Mouse (Mus musculus) T-helper 2 cell (primary cell): ENCODE measurements around the gene Arid1b.

Source experiments
- in situ Hi-C: fragments of 300-600 bp; cut with MboI, MseI; formaldehyde crosslinking; loops from one replicate; pipeline ENCODE4 v1.15.1; 2025; ENCODE audit warnings: high pct_unique_total_duplicates

Arid1b gene

GRCm38 (mm10) chr17:5150660-5151063, 156.5 kb downstream of the Arid1b start:
- in situ Hi-C loops = no loop called here

- in situ Hi-C loops = no loop called here
Measured at GRCm38 (mm10) chr17:5151852-5152251, 157.7 kb downstream of the Arid1b start.

- in situ Hi-C loops = no loop called here
Measured at GRCm38 (mm10) chr17:5153461-5153860, 159.3 kb downstream of the Arid1b start.

GRCm38 (mm10) chr17:5154322-5154721, 160.2 kb downstream of the Arid1b start:
- in situ Hi-C loops = no loop called here

GRCm38 (mm10) chr17:5157609-5158008, 163.5 kb downstream of the Arid1b start:
- in situ Hi-C loops = no loop called here

GRCm38 (mm10) chr17:5162525-5162924, 168.4 kb downstream of the Arid1b start:
- in situ Hi-C loops = no loop called here

GRCm38 (mm10) chr17:5163251-5163826, 169.2 kb downstream of the Arid1b start:
- in situ Hi-C loops = no loop called here

GRCm38 (mm10) chr17:5164794-5165193, 170.7 kb downstream of the Arid1b start:
- in situ Hi-C loops = no loop called here

GRCm38 (mm10) chr17:5165201-5165825, 171.2 kb downstream of the Arid1b start:
- in situ Hi-C loops = no loop called here

- in situ Hi-C loops = no loop called here
Measured at GRCm38 (mm10) chr17:5166175-5166574, 172.0 kb downstream of the Arid1b start.

- in situ Hi-C loops = no loop called here
Measured at GRCm38 (mm10) chr17:5168046-5168445, 173.9 kb downstream of the Arid1b start.

GRCm38 (mm10) chr17:5168640-5169039, 174.5 kb downstream of the Arid1b start:
- in situ Hi-C loops = no loop called here

GRCm38 (mm10) chr17:5170321-5170720, 176.2 kb downstream of the Arid1b start:
- in situ Hi-C loops = loop anchor here (10.0 kb wide), 1 partner anchor 794 kb away; no protein-coding TSS in a partner anchor

- in situ Hi-C loops = loop anchor here (10.0 kb wide), 1 partner anchor 793 kb away; no protein-coding TSS in a partner anchor
Measured at GRCm38 (mm10) chr17:5171467-5171866, 177.3 kb downstream of the Arid1b start.

- in situ Hi-C loops = loop anchor here (10.0 kb wide), 1 partner anchor 790 kb away; no protein-coding TSS in a partner anchor
Measured at GRCm38 (mm10) chr17:5174426-5175020, 180.4 kb downstream of the Arid1b start.

GRCm38 (mm10) chr17:5175535-5175934, 181.4 kb downstream of the Arid1b start:
- in situ Hi-C loops = loop anchor here (10.0 kb wide), 1 partner anchor 789 kb away; no protein-coding TSS in a partner anchor

GRCm38 (mm10) chr17:5176315-5176714, 182.2 kb downstream of the Arid1b start:
- in situ Hi-C loops = loop anchor here (10.0 kb wide), 1 partner anchor 788 kb away; no protein-coding TSS in a partner anchor

GRCm38 (mm10) chr17:5178534-5178933, 184.4 kb downstream of the Arid1b start:
- in situ Hi-C loops = loop anchor here (10.0 kb wide), 1 partner anchor 786 kb away; no protein-coding TSS in a partner anchor

GRCm38 (mm10) chr17:5179004-5179403, 184.9 kb downstream of the Arid1b start:
- in situ Hi-C loops = loop anchor here (10.0 kb wide), 1 partner anchor 786 kb away; no protein-coding TSS in a partner anchor

GRCm38 (mm10) chr17:5179412-5179811, 185.3 kb downstream of the Arid1b start:
- in situ Hi-C loops = loop anchor here (10.0 kb wide), 1 partner anchor 785 kb away; no protein-coding TSS in a partner anchor

GRCm38 (mm10) chr17:5179925-5180525, 185.9 kb downstream of the Arid1b start:
- in situ Hi-C loops = loop anchor here (10.0 kb wide), 1 partner anchor 785 kb away; no protein-coding TSS in a partner anchor

- in situ Hi-C loops = no loop called here
Measured at GRCm38 (mm10) chr17:5180925-5181324, 186.8 kb downstream of the Arid1b start.
